15 mouse cellular contexts compared by ENCODE assay signal in genomic region chr5:77097686-77098085, GRCm38 (mm10). TPM values are rescaled to one million over a fixed set of nuclear protein-coding genes. Genes with fewer than 3 reads are reported as not detected.
DNase-seq lines count a peak whose midpoint lies in the region; ATAC-seq and TF ChIP-seq lines count a peak whose summit lies in the region.
"Had no signal": no experiment of that assay in that cellular context is flagged by ENCODE, and none has a peak within 500 bp of the region (broad histone marks: within the 10 kb centered on the region; RNA-seq: fewer than 3 reads in every experiment).

No protein-coding gene starts in this region.

- peak; percentile 12 for DNase-seq in adrenal gland, adult 2 months
- no peak for DNase-seq in adrenal gland, adult 18-20 months (ENCODE audit: low spot score in 2 of 2)
- DNase-seq in kidney, adult 2 months: peak; percentile 64
- DNase-seq in embryo, embryonic 10.5 days (ENCODE audit: low spot score): peak; percentile 70
- peak; percentile 65 for DNase-seq in lung, postnatal 36 days
- no peak for DNase-seq in left cerebral cortex, postnatal 10 days (ENCODE audit: extremely low spot score in 1 of 2, low spot score in 2 of 2)
- DNase-seq in urinary bladder, postnatal 10 days (ENCODE audit: low spot score): no peak
- DNase-seq: cerebellum, adult 8-10 months; left cerebral cortex, postnatal 4 days had no signal

- H3K4me1 ChIP-seq in kidney, adult 2 months (ENCODE audit: control insufficient read depth, insufficient read depth, low read length): no peaks in the 10 kb centered on the region
- peaks cover 4% of the 10 kb centered on the region; the same call in 1 of the 2 replicates for H3K4me1 ChIP-seq in kidney, embryonic 14.5 days (ENCODE audit: control insufficient read depth, insufficient read depth, low read length)

- H3K27me3 ChIP-seq in kidney, adult 2 months (replicated peaks; ENCODE audit: control insufficient read depth, insufficient read depth, low read length): no peaks in the 10 kb centered on the region
- no peaks in the 10 kb centered on the region for H3K27me3 ChIP-seq in kidney, embryonic 14.5 days (ENCODE audit: control insufficient read depth, insufficient read depth, low read length)

- 34% methylated on average over 6 of the region's 6 CpGs for WGBS in kidney, adult 2 months
- WGBS in kidney, embryonic 14.5 days: 26% methylated on average over 6 of the region's 6 CpGs

- no peak overlapping the region for H3K27ac ChIP-seq in kidney, adult 2 months (ENCODE audit: insufficient read depth, low read depth, low read length)
- H3K27ac ChIP-seq in kidney, embryonic 14.5 days (ENCODE audit: low read depth, low read length): no peak overlapping the region
- H3K27ac ChIP-seq: embryonic facial prominence, embryonic 15.5 days; hindbrain, postnatal 0 days; layer of hippocampus, adult 2 months; macrophage had no signal

- no peak overlapping the region for H3K4me2 ChIP-seq in kidney, embryonic 14.5 days (replicated peaks; ENCODE audit: low read depth, low read length)
- H3K4me2 ChIP-seq: embryonic facial prominence, embryonic 15.5 days had no signal

- ATAC-seq in kidney, embryonic 14.5 days (ENCODE audit: low FRiP score, low TSS enrichment): no peak
- ATAC-seq: forebrain, embryonic 14.5 days; hindbrain, postnatal 0 days had no signal

- H3K4me3 ChIP-seq in kidney, adult 2 months (ENCODE audit: insufficient read depth, low read depth, low read length): no peak overlapping the region
- no peak overlapping the region for H3K4me3 ChIP-seq in kidney, embryonic 14.5 days (ENCODE audit: low read length)
- H3K4me3 ChIP-seq: embryonic facial prominence, embryonic 15.5 days; layer of hippocampus, adult 2 months had no signal

- H3K36me3 ChIP-seq in kidney, adult 2 months (ENCODE audit: control insufficient read depth, insufficient read depth, low read length): no peaks in the 10 kb centered on the region
- H3K36me3 ChIP-seq in kidney, embryonic 14.5 days (ENCODE audit: control insufficient read depth, insufficient read depth, low read length): no peaks in the 10 kb centered on the region
- H3K36me3 ChIP-seq: embryonic facial prominence, embryonic 15.5 days had no signal

- H3K9ac ChIP-seq in kidney, embryonic 14.5 days (ENCODE audit: low read depth, low read length): no peak overlapping the region
- H3K9ac ChIP-seq: embryonic facial prominence, embryonic 15.5 days had no signal

- H3K9me3 ChIP-seq in kidney, embryonic 14.5 days (ENCODE audit: control insufficient read depth, low read length): no peaks in the 10 kb centered on the region
- H3K9me3 ChIP-seq: embryonic facial prominence, embryonic 15.5 days had no signal

- intact Hi-C loops in left cerebral cortex, postnatal 10 days (cut with DNase I): no loop called here

- TF ChIP-seq CTCF in kidney, adult 2 months (conservative IDR thresholded peaks at IDR 0.05; ENCODE audit: insufficient read depth, insufficient read length, low read depth, low read length): no peak

- TF ChIP-seq POLR2A in kidney, adult 2 months (IDR thresholded peaks at IDR 0.05; ENCODE audit: low read depth, low read length): no peak

RNA-seq across cellular contexts. Expression of gene Hopx, which starts 17.2 kb away (rescaled TPM):
- 1 to 10 TPM; 1.8 to 3.4 TPM for total RNA-seq in adrenal gland, adult 2 months (2021)
- polyA plus RNA-seq in adrenal gland, adult 2 months (2012; rRNA removed): 4.0 and 8.8 TPM in 2 replicates
- 1 to 10 TPM; 2.4 to 3.3 TPM for total RNA-seq in adrenal gland, adult 18-20 months (2021)
- 14.2 and 18.4 TPM in 2 replicates for polyA plus RNA-seq in kidney, adult 2 months (2012; rRNA removed)
- 2.0 and 3.2 TPM in 2 replicates for polyA plus RNA-seq in kidney, embryonic 14.5 days (2014; fragmentation: Nextera tagmentation; extraction: Ambion mirVana)
- 10 to 100 TPM; 20.5 to 23.1 TPM for total RNA-seq in left cerebral cortex, postnatal 10 days (2021)

Comparison
In these comparisons a context has a peak if more than half of its experiments do, and no peak if none do; other contexts are left out.
1. DNase-seq: peak in adrenal gland, adult 2 months (single experiment), kidney, adult 2 months (single experiment), embryo, embryonic 10.5 days (single experiment) and lung, postnatal 36 days (single experiment); none in adrenal gland, adult 18-20 months (0 of 2), left cerebral cortex, postnatal 10 days (0 of 2) and urinary bladder, postnatal 10 days (single experiment).
2. RNA of gene Hopx, which starts 17.2 kb away (total RNA-seq): 20.5 to 23.1 TPM in left cerebral cortex, postnatal 10 days; 1.8 to 3.4 TPM in adrenal gland, adult 2 months and 2.4 to 3.3 TPM in adrenal gland, adult 18-20 months; every median in the first group is over 4 times any median in the second.